Mouse (Mus musculus) midbrain, embryonic 11.5 days (tissue): Measurements from ENCODE around the gene Ccdc3. TPM values are rescaled to one million over a fixed set of nuclear protein-coding genes. Genes with fewer than 3 reads are reported as not detected.

Source experiments
- ATAC-seq: fragments of 200-750 bp; cut with Nextera tagmentation; 2 replicates; pipeline ENCODE4 v1.8.0; 2017; ENCODE audit warnings: moderate TSS enrichment, moderate library complexity; ENCODE audit not compliant: low FRiP score
- DNase-seq: peaks from one replicate; pipeline ENCODE4 v3.0.0; 2015; ENCODE audit warnings: low spot score; ENCODE audit errors: missing footprints
- H3K27ac ChIP-seq: fragments of 300-500 bp; sonication (generic); 2 replicates; pipeline ENCODE4 v1.5.1; 2014; ENCODE audit warnings: low read depth, low read length
- H3K27me3 ChIP-seq: fragments of 300-500 bp; sonication (generic); 2 replicates; pipeline ENCODE4 v1.6.1; 2014; ENCODE audit warnings: mild to moderate bottlenecking, low read length, moderate library complexity, mixed read lengths; ENCODE audit not compliant: control insufficient read depth, insufficient read depth
- H3K36me3 ChIP-seq: fragments of 300-500 bp; sonication (generic); 2 replicates; pipeline ENCODE4 v1.6.1; 2014; ENCODE audit warnings: mild to moderate bottlenecking, low read length, moderate library complexity, mixed read lengths; ENCODE audit not compliant: control insufficient read depth, insufficient read depth
- H3K4me1 ChIP-seq: fragments of 300-500 bp; sonication (generic); 2 replicates; pipeline ENCODE4 v1.6.1; 2014; ENCODE audit warnings: low read length; ENCODE audit not compliant: control insufficient read depth, insufficient read depth
- H3K4me2 ChIP-seq: fragments of 300-500 bp; sonication (generic); 2 replicates; pipeline ENCODE4 v1.6.1; 2014; ENCODE audit warnings: mild to moderate bottlenecking, moderate library complexity
- H3K4me3 ChIP-seq: fragments of 300-500 bp; sonication (generic); 2 replicates; pipeline ENCODE4 v1.5.1; 2014; ENCODE audit warnings: low read depth, low read length
- H3K9ac ChIP-seq: fragments of 300-500 bp; sonication (generic); 2 replicates; pipeline ENCODE4 v1.6.1; 2014; ENCODE audit warnings: low read length
- H3K9me3 ChIP-seq: fragments of 300-500 bp; sonication (generic); 2 replicates; pipeline ENCODE4 v1.6.1; 2016; ENCODE audit warnings: low read length; ENCODE audit not compliant: control insufficient read depth
- WGBS: fragments of 180-500 bp; shearing (Covaris S2); extraction: QIAGEN DNeasy Blood & Tissue Kit; methylation state at CpG from one replicate; pipeline ENCODE4 v1.1.7; 2014; 5-methylcytosine and 5-hydroxymethylcytosine counted together
- polyA plus RNA-seq: library from polyadenylated mRNA; unstranded; fragments of >200 nt; fragmentation: Nextera tagmentation; extraction: Ambion mirVana; gene quantifications from 2 replicates; pipeline ENCODE4 v1.2.1, GENCODE M21; 2014

Gene Ccdc3
- polyA plus RNA-seq, 1 experiment from 2014 or later: 4.3 TPM

DNA sequence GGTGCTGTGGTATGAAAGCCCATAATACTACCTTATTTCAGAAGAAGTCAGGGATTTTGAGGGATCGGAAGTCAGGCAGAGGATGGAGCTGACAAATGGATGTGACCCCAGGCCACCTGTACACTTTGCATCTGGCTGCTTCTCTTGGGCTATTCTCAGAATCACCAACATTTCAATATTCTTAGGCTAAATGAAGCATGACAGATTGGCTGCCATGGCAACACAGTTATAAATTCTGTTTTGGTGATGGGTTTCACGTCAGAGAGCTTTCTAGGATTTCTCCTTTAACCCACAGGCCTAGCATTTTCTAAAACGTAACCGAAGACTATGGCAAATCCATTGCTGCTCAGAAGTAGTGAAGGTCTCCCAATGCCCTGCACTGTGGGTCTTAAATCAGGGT is 59.9 kb downstream of the Ccdc3 start:
- ATAC-seq (no peak), DNase-seq (no peak)
- no peaks in the 10 kb centered on the region for H3K36me3 ChIP-seq
- no peak overlapping the region for H3K27ac ChIP-seq
- WGBS: 78% methylated on average over 4 of the region's 4 CpGs
- no peaks in the 10 kb centered on the region for H3K27me3 ChIP-seq
- no peak overlapping the region for H3K4me3 ChIP-seq
- no peaks in the 10 kb centered on the region for H3K9me3 ChIP-seq
- H3K4me2 ChIP-seq: no peak overlapping the region
- H3K4me1 ChIP-seq: no peaks in the 10 kb centered on the region
- H3K9ac ChIP-seq: no peak overlapping the region

DNA sequence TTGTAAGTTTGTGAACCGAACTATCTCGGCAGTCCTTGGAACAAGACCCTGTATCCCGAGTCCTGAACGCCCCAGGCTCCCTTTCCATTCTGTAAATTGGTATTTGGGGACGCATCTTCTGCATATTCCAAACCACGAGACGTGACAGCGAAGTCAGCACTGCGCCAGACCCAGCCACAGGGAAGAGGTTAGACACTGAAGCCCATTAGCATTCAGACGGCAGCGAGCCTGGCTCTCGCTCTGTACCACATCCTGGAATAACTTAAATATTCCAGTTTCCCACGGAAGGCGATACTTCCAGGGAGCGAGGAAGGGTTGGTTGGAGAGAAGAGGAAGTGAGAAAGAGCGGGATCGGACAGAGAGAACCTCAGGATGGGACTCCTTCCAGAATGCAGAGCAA is 61.7 kb downstream of the Ccdc3 start:
- H3K4me2 ChIP-seq: no peak overlapping the region
- no peak for DNase-seq
- H3K4me1 ChIP-seq: no peaks in the 10 kb centered on the region
- no peak overlapping the region for H3K9ac ChIP-seq
- no peak overlapping the region for H3K4me3 ChIP-seq
- WGBS: 89% methylated on average over 17 of the region's 17 CpGs
- H3K27ac ChIP-seq: no peak overlapping the region
- no peaks in the 10 kb centered on the region for H3K9me3 ChIP-seq
- H3K36me3 ChIP-seq: no peaks in the 10 kb centered on the region
- no peak for ATAC-seq
- no peaks in the 10 kb centered on the region for H3K27me3 ChIP-seq

- H3K4me1 ChIP-seq: no peaks in the 10 kb centered on the region
- DNase-seq (no peak), ATAC-seq (no peak)
- H3K9me3 ChIP-seq: no peaks in the 10 kb centered on the region
- no peak overlapping the region for H3K9ac ChIP-seq
- H3K27ac ChIP-seq: no peak overlapping the region
- no peaks in the 10 kb centered on the region for H3K27me3 ChIP-seq
- WGBS: 79% methylated on average over 7 of the region's 7 CpGs
- no peak overlapping the region for H3K4me2 ChIP-seq
- H3K36me3 ChIP-seq: no peaks in the 10 kb centered on the region
- no peak overlapping the region for H3K4me3 ChIP-seq
Observed at GRCm38 (mm10) chr2:5200817-5201364, 63.3 kb downstream of the Ccdc3 start.

- no peak overlapping the region for H3K9ac ChIP-seq
- no peak overlapping the region for H3K27ac ChIP-seq
- no peaks in the 10 kb centered on the region for H3K27me3 ChIP-seq
- H3K36me3 ChIP-seq: no peaks in the 10 kb centered on the region
- ATAC-seq: no peak
- DNase-seq: no peak
- H3K9me3 ChIP-seq: no peaks in the 10 kb centered on the region
- H3K4me3 ChIP-seq: no peak overlapping the region
- no peak overlapping the region for H3K4me2 ChIP-seq
- H3K4me1 ChIP-seq: no peaks in the 10 kb centered on the region
- 79% methylated on average over 1 of the region's 1 CpGs for WGBS
Observed at GRCm38 (mm10) chr2:5203146-5203545, 65.6 kb downstream of the Ccdc3 start.

DNA sequence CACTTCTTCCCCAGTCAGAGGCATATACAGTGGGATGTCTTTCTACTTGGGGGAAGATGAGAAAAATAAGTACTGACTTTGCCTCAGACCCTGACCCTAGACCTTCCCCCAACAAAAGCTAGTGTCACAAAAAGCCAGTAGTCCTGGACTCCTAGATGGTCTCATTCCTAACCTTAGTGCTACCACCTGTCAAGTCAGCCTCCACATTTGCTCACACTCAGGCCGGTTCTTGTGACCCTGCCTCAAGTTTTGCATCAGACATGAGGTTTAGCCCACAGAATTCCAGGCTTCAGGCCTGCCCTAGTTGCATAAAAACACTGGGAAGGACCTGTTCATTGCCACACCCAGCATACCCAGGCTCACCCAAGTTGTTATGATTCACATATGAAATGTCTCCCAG is 67.4 kb downstream of the Ccdc3 start:
- no peak overlapping the region for H3K9ac ChIP-seq
- H3K36me3 ChIP-seq: no peaks in the 10 kb centered on the region
- H3K4me1 ChIP-seq: no peaks in the 10 kb centered on the region
- H3K27ac ChIP-seq: no peak overlapping the region
- H3K4me3 ChIP-seq: no peak overlapping the region
- no peaks in the 10 kb centered on the region for H3K9me3 ChIP-seq
- DNase-seq (no peak), ATAC-seq (no peak)
- H3K27me3 ChIP-seq: no peaks in the 10 kb centered on the region
- WGBS: 70% methylated on average over 1 of the region's 1 CpGs
- H3K4me2 ChIP-seq: no peak overlapping the region

DNA sequence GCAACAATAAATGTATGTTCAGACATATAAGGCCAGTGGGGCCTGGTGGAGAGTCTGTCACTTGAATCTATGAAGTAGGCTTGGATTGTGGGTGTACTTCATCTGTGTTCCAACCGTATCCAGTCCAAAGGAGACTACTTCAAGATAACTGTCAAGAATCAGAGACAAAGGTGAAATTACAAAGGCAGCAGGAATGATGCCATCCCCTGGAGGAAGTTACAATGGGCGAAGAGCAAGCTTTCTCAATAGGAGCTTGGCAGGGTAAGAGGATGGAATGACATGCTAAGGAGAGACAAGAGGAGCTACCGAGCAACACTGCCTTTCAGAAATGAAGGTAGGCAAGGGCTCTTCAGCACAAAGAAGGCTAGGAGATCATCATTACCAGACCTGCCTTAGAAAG is 69.1 kb downstream of the Ccdc3 start:
- no peaks in the 10 kb centered on the region for H3K4me1 ChIP-seq
- no peak for ATAC-seq
- no peak overlapping the region for H3K4me2 ChIP-seq
- H3K4me3 ChIP-seq: no peak overlapping the region
- no peaks in the 10 kb centered on the region for H3K36me3 ChIP-seq
- no peaks in the 10 kb centered on the region for H3K9me3 ChIP-seq
- 84% methylated on average over 3 of the region's 3 CpGs for WGBS
- H3K27ac ChIP-seq: no peak overlapping the region
- H3K27me3 ChIP-seq: no peaks in the 10 kb centered on the region
- no peak for DNase-seq
- no peak overlapping the region for H3K9ac ChIP-seq

- no peak overlapping the region for H3K4me2 ChIP-seq
- no peaks in the 10 kb centered on the region for H3K4me1 ChIP-seq
- no peak for ATAC-seq
- H3K36me3 ChIP-seq: no peaks in the 10 kb centered on the region
- H3K4me3 ChIP-seq: no peak overlapping the region
- H3K9me3 ChIP-seq: no peaks in the 10 kb centered on the region
- 71% methylated on average over 1 of the region's 1 CpGs for whole genome bisulfite sequencing
- no peak overlapping the region for H3K9ac ChIP-seq
- no peaks in the 10 kb centered on the region for H3K27me3 ChIP-seq
- no peak overlapping the region for H3K27ac ChIP-seq
- no peak for DNase-seq
Observed at GRCm38 (mm10) chr2:5214581-5214980, 77.0 kb downstream of the Ccdc3 start.

DNA sequence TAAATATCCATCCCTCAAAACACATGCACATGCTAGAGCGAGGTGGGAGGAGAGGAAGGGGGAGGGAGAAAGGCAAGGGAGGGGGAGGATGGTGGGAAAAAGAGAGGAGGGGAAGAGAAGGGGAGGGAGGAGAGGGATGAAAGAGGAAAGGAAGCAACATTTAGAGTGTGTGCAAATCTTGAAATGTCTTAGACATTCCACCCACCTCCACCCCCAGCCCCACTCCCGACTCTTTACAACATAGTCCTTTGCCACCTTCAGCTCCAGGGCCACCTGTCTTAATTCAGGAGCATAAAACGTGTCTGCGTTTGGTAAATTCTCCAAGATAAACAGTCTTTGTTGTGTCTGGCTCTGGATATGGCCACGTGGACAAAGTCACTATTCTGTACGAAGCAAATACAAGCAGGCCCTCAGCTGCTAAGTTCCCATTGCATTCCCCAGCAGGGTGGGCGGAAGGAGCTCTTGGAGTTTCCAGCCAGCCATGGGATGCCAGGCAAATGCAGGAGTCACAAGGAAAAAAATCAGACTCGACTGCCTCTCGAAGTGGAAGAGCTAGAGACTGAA is 77.8 kb downstream of the Ccdc3 start:
- 81% methylated on average over 9 of the region's 9 CpGs for WGBS
- H3K9me3 ChIP-seq: no peaks in the 10 kb centered on the region
- H3K36me3 ChIP-seq: no peaks in the 10 kb centered on the region
- no peaks in the 10 kb centered on the region for H3K4me1 ChIP-seq
- no peak overlapping the region for H3K9ac ChIP-seq
- H3K27ac ChIP-seq: no peak overlapping the region
- H3K4me2 ChIP-seq: no peak overlapping the region
- DNase-seq (no peak), ATAC-seq (no peak)
- H3K4me3 ChIP-seq: no peak overlapping the region
- H3K27me3 ChIP-seq: no peaks in the 10 kb centered on the region

GRCm38 (mm10) chr2:5219206-5219605 is 81.6 kb downstream of the Ccdc3 start:
- H3K27me3 ChIP-seq: no peaks in the 10 kb centered on the region
- no peaks in the 10 kb centered on the region for H3K36me3 ChIP-seq
- no peak overlapping the region for H3K4me3 ChIP-seq
- no peaks in the 10 kb centered on the region for H3K9me3 ChIP-seq
- no peak overlapping the region for H3K27ac ChIP-seq
- DNase-seq: no peak
- ATAC-seq: no peak
- WGBS: 93% methylated on average over 1 of the region's 1 CpGs
- H3K4me1 ChIP-seq: no peaks in the 10 kb centered on the region
- H3K9ac ChIP-seq: no peak overlapping the region
- H3K4me2 ChIP-seq: no peak overlapping the region
